Mouse (Mus musculus) activated CD4-positive, CD25-positive, alpha-beta regulatory T cell, adult 4 months (primary cell): ENCODE results near the gene Gm45837. TPM values are rescaled to one million over a fixed set of nuclear protein-coding genes. Genes with fewer than 3 reads are reported as not detected.

ENCODE experiments used
- ATAC-seq: one replicate; pipeline ENCODE4 v1.8.0; 2017
- polyA plus RNA-seq, 2 experiments: library from polyadenylated mRNA; unstranded; fragments of 100-300 nt; shearing (Covaris generic); gene quantifications; one replicate each; pipeline ENCODE4 v1.2.1; 2017

Gene Gm45837
- polyA plus RNA-seq, 2 experiments from 2014 or later: 15.9 to 22.1 TPM

GRCm38 (mm10) chr7:101449855-101450254 is 39.2 kb downstream of the Gm45837 start:
- ATAC-seq: no peak

DNA sequence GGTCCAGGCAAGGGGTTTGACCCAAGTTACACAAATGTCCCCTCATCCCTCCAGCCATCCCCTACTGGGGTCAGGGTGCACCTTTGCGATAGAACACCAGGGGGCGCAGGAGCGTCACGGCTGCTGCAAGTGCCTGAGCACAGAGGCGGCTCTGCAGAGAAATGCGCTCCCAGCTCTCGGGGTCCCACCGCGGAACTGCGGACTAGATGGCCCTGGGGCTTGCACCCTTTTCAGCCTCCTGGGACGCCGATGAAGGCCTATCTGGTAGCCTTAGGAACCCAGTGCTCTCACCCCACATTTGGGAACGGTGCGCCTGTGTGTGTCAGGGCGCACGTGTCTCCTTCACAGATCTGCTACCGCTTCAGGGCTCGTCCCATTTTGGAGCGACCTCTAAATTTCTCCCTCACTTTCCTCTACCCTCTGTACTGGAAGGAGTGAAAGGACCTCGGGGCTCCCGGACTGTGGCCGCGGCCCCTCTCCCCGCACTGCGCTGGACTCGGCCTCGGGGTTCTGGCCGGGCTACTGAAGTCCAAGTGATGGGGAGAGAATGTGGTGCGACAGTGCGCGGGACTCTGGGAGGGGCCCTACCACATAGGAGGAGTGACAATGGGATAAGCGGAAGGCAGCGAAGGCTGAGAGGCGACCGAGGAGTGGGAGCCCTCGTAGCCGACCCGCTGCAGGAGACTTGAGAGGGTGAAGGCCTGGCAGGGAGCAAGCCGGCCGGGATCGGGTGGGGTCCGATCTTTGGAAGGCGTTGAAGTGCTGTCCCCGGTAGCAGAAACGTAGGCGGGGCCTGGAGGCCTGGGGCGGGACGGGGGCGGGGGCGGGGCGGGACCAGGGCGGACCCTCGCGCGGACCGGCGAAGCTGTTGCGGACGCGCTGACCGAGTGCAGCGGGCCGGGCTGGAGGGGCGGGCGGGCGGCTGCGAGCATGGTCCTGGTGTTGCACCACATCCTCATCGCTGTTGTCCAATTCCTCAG is 40.0 kb downstream of the Gm45837 start:
- peak; percentile 76 for ATAC-seq

GRCm38 (mm10) chr7:101452669-101453068 is 42.0 kb downstream of the Gm45837 start:
- no peak for ATAC-seq

DNA sequence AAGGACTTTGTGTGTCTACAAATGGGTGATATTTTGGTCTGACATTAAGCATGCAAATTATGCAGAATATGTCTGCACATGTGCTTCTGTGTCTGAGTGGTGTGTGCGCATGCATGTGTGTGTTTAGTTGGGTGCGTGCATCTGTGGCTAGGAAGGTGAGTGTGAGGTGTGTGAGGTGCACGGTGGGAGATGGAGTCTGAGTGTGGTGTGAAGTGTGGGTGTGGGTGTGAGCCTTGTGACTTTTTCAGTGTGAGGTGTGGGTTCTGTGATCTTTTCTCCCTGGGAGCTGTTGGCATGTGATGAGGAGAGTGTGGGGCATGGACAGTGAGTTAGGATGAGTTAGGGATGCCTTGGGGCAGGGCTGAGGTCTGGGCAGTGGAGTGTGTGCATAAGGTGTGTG is 42.6 kb downstream of the Gm45837 start:
- ATAC-seq: no peak

DNA sequence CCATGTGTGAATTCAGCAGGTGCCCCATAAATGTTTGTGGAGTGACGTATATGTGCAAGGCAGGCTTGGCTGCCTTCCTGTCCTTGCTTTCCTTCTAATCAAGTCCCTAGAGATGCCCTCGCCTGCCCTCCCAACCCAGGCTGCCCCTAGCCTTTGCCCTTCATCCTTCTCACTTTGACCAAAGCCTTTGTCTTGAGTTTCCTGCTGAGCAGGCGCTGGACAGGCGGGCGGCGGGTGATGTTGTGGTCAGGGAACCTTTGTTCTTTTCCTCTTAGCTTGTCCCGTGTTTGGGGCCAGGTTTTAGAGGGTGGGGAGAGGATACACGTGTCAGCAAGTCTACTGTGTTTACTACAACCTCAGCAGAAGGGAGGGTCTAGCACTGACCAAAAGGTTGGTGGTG is 43.0 kb downstream of the Gm45837 start:
- ATAC-seq: no peak

DNA sequence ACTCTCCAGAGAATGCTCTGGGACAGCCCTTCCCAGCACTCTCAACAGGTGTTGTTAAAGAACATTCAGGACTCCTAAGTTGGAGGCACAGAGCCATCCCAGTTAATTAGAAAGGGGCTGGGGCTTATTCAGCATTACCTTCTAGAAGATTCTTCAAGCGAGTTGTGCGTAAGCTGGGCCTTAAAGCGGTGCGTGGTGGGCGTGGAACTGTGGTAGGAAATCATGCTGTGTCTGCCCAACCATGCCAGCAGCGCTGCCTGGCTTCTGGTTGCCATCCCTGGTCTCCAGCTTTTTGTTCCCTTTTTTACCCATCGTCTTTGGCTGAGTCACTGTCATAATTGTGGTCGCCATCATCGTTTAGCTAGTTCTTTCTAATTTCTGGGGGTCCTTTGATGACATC is 43.8 kb downstream of the Gm45837 start:
- no peak for ATAC-seq

DNA sequence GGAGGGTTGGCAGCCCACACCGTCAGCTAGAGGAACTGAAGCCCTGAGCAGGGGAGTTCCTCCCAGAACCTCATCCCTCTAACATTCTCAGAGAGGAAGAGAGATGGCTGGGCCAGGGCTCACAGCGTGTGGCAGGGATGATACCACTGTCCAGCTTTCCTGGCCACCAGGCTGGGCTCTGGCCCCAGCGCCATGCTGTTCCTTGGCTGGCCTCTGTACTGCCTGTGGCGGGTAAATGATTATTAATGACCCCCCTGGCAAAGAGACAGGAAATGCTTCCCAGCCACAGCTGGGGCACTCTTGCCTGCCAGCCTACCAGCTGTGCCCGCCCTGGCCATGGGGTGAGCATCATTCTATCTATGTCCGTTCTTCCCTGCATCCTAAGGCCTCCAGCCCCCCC is 44.5 kb downstream of the Gm45837 start:
- no peak for ATAC-seq

GRCm38 (mm10) chr7:101456318-101456717 is 45.6 kb downstream of the Gm45837 start:
- no peak for ATAC-seq

- ATAC-seq: no peak
Observed at GRCm38 (mm10) chr7:101456789-101457188, 46.1 kb downstream of the Gm45837 start.

- ATAC-seq: no peak
Observed at GRCm38 (mm10) chr7:101457283-101457682, 46.6 kb downstream of the Gm45837 start.

DNA sequence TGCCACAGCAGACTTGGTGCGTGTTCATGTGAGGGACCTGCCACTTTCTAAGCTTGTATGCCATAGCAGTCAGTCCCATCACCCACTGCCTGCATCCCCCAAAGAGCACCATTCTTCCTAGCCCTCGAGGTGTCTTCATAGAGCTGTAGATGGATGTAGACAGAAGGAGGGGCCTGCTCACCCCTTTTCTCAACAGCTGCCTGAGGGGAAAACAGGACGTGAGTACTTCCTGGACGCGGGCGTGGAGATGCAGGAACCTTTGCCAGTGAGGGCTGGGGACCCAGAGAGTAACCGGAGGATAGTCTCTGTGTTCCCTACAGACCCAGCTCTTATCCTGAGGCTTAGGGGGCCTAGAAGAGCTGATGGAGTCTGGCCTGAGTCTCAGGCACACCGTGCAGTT is 47.1 kb downstream of the Gm45837 start:
- ATAC-seq: peak; percentile 77

DNA sequence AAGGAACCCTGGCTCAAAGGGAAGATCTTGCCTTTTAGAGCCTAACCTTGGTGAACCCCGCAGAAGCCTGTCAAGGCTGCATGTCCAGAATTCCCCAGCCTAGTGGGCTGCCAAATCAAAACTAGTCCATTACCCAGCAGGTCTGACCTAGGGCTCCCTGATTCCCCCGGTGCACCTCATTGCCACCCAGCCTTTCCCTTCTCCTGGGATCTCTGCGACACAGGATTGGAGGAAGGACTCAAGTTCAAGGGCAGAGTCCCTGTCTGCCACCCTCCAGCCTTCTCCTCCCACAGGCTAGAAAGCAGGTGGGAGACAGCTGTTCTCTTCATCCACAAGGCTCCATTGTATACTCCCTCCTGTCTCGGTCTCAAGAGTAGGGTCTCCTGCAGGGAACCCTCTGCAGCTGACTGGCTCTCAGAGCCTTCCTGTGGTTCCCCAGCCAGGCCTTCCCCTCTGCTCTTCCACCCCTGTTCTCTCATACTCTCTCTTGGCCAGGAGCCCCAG is 47.6 kb downstream of the Gm45837 start:
- no peak for ATAC-seq

- ATAC-seq: no peak
Observed at GRCm38 (mm10) chr7:101459305-101459813, 48.7 kb downstream of the Gm45837 start.

DNA sequence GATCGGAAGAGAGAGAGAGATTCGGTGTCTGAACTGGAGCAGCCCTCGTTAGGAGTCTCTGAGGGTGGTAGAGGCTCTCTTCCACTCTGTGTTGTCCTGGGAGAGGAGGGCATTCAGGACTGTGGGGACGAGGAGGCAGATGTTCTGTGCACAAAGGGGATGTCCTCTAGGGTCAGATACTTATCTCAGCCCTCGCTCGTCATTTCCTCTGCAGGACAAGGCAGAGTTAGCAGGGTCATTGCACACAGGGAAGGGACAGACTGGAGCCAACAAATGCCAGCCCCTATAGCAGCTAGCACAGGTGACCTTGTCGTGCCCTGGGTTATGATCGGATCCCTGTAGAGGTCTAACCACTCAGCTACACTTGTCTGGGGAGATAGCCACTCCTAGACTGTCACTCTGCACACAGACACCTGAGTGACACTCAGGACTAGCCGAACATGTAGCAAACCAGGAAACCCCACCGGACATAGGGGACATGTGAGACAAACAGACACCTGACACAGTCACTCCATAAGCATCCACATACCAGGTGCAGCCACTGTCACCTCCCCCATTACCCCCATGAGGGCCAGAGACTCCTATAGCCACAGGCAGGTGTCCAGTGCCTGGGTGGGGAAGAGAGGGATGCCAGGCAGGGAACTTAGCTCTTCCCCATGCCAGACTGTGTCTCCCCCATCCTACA is 49.4 kb downstream of the Gm45837 start:
- no peak for ATAC-seq

DNA sequence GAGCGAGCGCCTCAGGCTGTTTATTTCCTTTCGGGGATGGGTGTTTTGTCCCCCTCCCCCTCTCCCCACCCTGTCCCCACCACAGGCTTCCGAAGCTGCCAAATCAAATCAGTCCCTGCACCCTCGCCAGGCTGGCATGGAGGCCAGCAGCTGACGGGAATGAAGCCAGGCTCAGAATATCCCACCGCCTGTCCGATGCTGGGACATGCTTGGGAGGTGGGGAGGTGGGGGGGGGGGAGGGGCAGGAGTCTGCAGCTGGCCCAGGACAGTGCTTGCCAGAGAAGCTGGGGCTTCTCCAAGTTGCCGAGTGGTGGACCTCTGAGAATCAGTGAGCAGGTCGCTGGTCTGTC is 49.9 kb downstream of the Gm45837 start:
- no peak for ATAC-seq

DNA sequence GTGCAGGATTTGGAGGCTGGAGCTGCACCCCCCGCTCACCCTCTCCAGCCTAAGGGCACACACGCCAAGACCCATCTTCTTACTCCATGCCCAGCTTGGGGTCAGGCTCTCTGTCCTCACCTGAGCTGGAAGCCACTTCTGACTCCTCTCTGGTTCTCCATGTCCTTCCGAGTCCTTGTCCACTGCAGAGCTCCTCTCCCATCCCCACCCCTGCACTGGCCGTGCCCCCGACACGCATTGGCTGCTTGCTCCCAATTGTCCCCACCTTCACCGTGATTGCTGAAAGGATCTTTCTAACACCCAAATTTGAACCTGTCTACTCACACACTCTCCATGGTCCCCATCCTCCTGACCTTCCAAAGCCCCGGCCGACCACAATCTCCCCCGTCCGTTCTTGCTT is 50.9 kb downstream of the Gm45837 start:
- ATAC-seq: no peak

DNA sequence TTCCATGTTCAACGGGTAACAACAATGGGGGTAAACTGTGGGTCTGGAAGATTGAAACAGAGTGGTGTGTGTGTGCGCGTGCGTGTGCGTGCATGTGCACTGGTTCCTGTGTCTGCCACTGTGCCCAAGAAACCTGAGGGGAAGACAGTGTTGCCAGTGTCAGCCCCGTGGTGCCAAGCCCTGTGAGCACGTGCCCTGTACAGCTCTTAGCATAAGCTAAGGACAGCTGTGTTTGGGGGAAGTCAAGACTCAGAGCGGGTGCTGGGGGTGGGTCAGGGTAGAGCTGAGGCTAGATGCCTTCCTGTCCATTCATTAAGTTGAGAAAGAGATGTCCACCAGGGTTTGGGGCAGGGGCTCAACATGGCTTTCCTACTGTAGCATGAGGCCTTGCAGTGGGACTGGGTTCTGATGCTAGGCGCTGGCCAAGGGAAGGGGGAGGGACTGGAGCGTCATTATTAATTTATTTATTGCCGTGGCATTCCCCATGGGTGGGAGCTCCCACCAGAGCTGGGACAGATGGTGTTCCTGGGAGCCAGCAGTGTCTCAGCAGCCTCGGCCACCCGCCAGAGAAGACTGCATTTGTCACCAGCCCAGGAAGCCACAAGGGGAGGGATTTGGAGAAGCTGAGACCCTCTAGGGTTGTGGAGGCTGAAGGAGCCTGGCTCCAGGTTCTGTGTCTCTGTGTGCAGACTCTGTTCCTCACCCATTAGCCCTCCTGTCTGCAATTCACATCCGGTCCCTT is 51.8 kb downstream of the Gm45837 start:
- ATAC-seq: no peak

- no peak for ATAC-seq
Observed at GRCm38 (mm10) chr7:101463665-101464271, 53.1 kb downstream of the Gm45837 start.

GRCm38 (mm10) chr7:101464927-101465326 is 54.2 kb downstream of the Gm45837 start:
- ATAC-seq: no peak

GRCm38 (mm10) chr7:101465392-101465791 is 54.7 kb downstream of the Gm45837 start:
- no peak for ATAC-seq

- peak; percentile 74 for ATAC-seq
Observed at GRCm38 (mm10) chr7:101465850-101466580, 55.3 kb downstream of the Gm45837 start.
